Mouse (Mus musculus): ENCODE measurements around the gene Dhtkd1. TPM values are rescaled to one million over a fixed set of nuclear protein-coding genes. Genes with fewer than 3 reads are reported as not detected.

Dhtkd1 gene
- polyA plus RNA-seq, 1 experiment from 2014 or later, result 9.2 TPM

- 87% methylated on average over 3 of the region's 3 CpGs for WGBS
- H3K9me3 ChIP-seq (replicated peaks), result no peaks in the 10 kb centered on the region
- DNase-seq (ENCODE audit: low spot score), result no peak
Measured at GRCm38 (mm10) chr2:5946876-5947275, 4.3 kb upstream of the Dhtkd1 start.

GRCm38 (mm10) chr2:5945629-5946028 is 3.0 kb upstream of the Dhtkd1 start:
- Histone ChIP-seq H3K36me3 (no peaks in the 10 kb centered on the region), H3K4me1 (peaks cover 17% of the 10 kb centered on the region), H3K27me3 (ENCODE audit: low read depth, poor library complexity, severe bottlenecking) (no peaks in the 10 kb centered on the region), H3K9me3 (replicated peaks) (no peaks in the 10 kb centered on the region), H3K27ac (no peak overlapping the region), H3K4me3 (no peak overlapping the region)
- DNase-seq (ENCODE audit: low spot score), result no peak
- WGBS, result 88% methylated on average over 1 of the region's 1 CpGs

More at GRCm38 (mm10) chr2:5946876-5947275, 4.3 kb upstream of the Dhtkd1 start:
- Histone ChIP-seq H3K4me1 (peaks cover 16% of the 10 kb centered on the region), H3K27me3 (ENCODE audit: low read depth, poor library complexity, severe bottlenecking) (no peaks in the 10 kb centered on the region), H3K4me3 (no peak overlapping the region), H3K27ac (no peak overlapping the region), H3K36me3 (no peaks in the 10 kb centered on the region)

DNA sequence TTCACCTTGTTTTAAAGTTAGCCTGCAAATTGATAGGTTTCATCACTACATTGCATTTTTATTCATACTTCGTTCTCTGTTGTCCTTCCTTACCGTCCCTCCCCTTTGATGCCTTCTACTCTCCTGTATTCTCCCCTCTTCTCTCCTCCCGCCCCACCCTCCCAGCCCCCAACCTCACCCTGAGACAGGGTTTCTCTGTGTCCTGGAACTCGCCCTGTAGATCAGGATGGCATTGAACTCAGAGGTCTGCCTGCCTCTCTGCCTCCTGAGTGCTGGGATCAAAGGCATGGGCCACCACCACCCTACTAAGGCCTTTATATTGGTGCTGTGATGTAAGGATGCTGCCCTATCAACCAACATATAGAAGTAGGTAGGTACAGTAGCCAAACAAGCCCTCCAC is 479 bp upstream of the Dhtkd1 start:
- no peaks in the 10 kb centered on the region for H3K9me3 ChIP-seq (replicated peaks)
- no peaks in the 10 kb centered on the region for H3K27me3 ChIP-seq (ENCODE audit: low read depth, poor library complexity, severe bottlenecking)
- peaks cover 14% of the 10 kb centered on the region for H3K4me1 ChIP-seq
- H3K36me3 ChIP-seq, result no peaks in the 10 kb centered on the region
- no peak for DNase-seq (ENCODE audit: low spot score)
- peak overlapping the region; percentile 76 for H3K4me3 ChIP-seq
- 48% methylated on average over 4 of the region's 4 CpGs for WGBS
- H3K27ac ChIP-seq, result peak overlapping the region; percentile 87

DNA sequence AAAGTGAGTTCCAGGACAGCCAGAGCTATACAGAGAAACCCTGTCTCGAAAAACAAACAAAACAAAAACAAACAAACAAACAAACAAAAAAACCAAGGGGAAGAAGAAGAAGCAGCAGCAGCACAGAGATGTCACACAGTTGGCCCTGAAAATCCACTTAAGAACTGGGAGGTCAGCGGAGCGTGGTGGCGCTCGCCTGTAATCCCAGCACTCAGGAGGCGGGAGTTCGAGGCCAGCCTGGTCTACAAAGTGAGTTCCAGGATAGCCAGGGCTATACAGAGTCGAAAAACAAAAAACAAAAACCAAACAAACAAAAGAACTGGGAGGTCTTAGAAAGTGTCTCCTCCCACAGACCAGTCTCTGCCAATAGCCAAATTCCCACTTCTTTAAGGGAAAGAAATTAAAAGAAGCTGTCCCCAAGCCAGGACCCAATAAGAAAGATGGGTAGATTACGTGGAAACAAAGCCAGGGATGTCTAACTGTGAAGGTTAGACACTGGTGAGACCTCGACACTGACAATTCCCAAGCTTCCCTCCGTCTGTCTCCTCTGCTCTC is 654 bp downstream of the Dhtkd1 start:
- Histone ChIP-seq H3K27me3 (ENCODE audit: low read depth, poor library complexity, severe bottlenecking) (no peaks in the 10 kb centered on the region), H3K27ac (peak overlapping the region; percentile 87), H3K36me3 (no peaks in the 10 kb centered on the region), H3K4me1 (peaks cover 14% of the 10 kb centered on the region), H3K9me3 (replicated peaks) (no peaks in the 10 kb centered on the region), H3K4me3 (peak overlapping the region; percentile 76)
- DNase-seq (ENCODE audit: low spot score), result no peak
- WGBS, result 63% methylated on average over 11 of the region's 11 CpGs

DNA sequence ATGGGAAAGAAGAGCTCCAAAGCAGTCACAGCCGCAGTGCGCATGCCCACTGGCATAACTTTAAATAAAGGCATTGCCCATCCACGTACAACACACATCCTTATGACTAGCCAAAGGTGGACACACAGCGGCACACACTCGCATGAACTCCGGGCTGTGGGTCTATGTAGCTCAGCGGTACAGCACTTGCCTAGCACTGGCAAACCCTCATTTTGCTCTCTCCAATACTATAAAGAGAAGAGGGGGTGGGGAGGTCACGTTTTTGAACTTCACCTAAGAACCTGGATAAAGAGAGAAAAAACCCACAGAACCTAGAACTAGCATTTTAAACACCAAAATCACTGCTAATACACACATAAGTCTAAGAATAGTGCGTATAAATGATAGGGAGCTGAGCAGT is 1.7 kb downstream of the Dhtkd1 start:
- DNase-seq (ENCODE audit: low spot score), result no peak
- WGBS, result 96% methylated on average over 9 of the region's 9 CpGs

DNA sequence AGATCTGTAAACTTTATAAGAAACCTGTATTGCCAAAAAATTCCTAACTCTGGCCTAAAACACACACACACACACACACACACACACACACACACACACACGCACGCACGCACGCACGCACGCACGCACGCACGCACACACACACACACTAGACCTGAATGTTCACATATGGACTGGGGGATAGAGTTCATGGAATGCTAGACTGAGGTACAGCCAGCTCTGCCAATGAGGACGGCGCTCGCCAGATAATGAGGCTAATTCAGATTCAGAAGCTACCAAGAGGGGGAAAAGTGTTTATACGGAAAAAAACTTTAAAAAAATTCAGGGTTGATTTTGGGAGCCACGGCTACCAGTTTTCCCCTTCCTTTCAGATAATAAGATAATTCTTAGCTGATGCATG is 2.7 kb downstream of the Dhtkd1 start:
- Histone ChIP-seq H3K9me3 (replicated peaks) (no peaks in the 10 kb centered on the region), H3K27ac (no peak overlapping the region), H3K27me3 (ENCODE audit: low read depth, poor library complexity, severe bottlenecking) (no peaks in the 10 kb centered on the region), H3K4me1 (peaks cover 19% of the 10 kb centered on the region), H3K36me3 (no peaks in the 10 kb centered on the region), H3K4me3 (no peak overlapping the region)
- no peak for DNase-seq (ENCODE audit: low spot score)
- WGBS, result 95% methylated on average over 14 of the region's 14 CpGs

More for the DNA sequence above, 1.7 kb downstream of the Dhtkd1 start:
- Histone ChIP-seq H3K36me3 (no peaks in the 10 kb centered on the region), H3K27ac (no peak overlapping the region), H3K27me3 (ENCODE audit: low read depth, poor library complexity, severe bottlenecking) (no peaks in the 10 kb centered on the region), H3K4me1 (peaks cover 18% of the 10 kb centered on the region), H3K9me3 (replicated peaks) (no peaks in the 10 kb centered on the region), H3K4me3 (no peak overlapping the region)

DNA sequence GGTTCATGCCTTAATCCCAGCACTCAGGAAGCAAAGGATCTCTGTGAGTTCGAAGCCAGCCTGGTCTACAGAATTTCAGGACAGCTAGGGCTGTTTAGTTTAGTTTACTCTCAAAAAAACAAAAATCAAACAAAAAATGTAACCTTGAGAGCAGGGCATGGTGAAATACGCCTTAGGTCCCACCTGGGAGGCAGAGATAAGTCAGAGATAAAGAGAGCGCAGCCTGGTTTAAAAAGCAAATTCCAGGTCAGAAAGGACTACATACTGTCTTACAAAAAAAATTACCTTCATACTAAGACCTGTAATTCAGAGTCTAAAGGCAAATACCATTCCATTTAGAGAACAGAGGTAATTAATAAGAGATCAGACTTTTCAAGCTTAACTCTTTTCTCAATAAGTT is 3.3 kb downstream of the Dhtkd1 start:
- Histone ChIP-seq H3K9me3 (replicated peaks) (no peaks in the 10 kb centered on the region), H3K36me3 (no peaks in the 10 kb centered on the region), H3K27me3 (ENCODE audit: low read depth, poor library complexity, severe bottlenecking) (no peaks in the 10 kb centered on the region), H3K4me1 (peaks cover 19% of the 10 kb centered on the region), H3K4me3 (no peak overlapping the region), H3K27ac (no peak overlapping the region)
- 97% methylated on average over 3 of the region's 3 CpGs for WGBS
- no peak for DNase-seq (ENCODE audit: low spot score)

- WGBS, result 85% methylated on average over 4 of the region's 4 CpGs
- no peaks in the 10 kb centered on the region for H3K9me3 ChIP-seq (replicated peaks)
- no peak overlapping the region for H3K27ac ChIP-seq
Measured at GRCm38 (mm10) chr2:5936550-5936949, 6.0 kb downstream of the Dhtkd1 start.

DNA sequence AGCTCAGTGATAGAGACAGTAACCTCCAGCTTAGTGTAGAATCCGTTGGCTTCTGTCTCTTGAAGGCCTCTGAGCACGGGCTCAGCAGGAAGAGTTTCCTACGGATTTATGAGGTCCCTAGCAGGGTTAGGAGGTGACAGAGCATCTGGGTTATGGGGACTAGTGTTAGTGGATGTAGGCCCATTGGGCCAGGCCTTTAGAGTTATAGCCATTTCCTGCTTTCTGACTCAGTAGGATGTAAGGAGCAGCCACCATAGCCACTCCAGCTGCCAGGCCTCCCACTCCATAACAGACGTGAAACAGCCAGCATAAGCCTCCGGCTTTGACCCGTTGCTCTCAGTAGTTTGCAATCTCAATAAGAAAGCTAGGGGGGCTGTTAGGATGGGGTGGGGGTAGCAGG is 6.5 kb downstream of the Dhtkd1 start:
- DNase-seq (ENCODE audit: low spot score), result no peak

More at GRCm38 (mm10) chr2:5936550-5936949, 6.0 kb downstream of the Dhtkd1 start:
- no peaks in the 10 kb centered on the region for H3K27me3 ChIP-seq (ENCODE audit: low read depth, poor library complexity, severe bottlenecking)
- DNase-seq (ENCODE audit: low spot score), result no peak
- 0 out of 2 replicates have a peak, but pooled peaks cover 5% of the 10 kb centered on the region for H3K36me3 ChIP-seq
- H3K4me1 ChIP-seq, result peaks cover 5% of the 10 kb centered on the region; the same call in 1 of the 2 replicates
- H3K4me3 ChIP-seq, result no peak overlapping the region

DNA sequence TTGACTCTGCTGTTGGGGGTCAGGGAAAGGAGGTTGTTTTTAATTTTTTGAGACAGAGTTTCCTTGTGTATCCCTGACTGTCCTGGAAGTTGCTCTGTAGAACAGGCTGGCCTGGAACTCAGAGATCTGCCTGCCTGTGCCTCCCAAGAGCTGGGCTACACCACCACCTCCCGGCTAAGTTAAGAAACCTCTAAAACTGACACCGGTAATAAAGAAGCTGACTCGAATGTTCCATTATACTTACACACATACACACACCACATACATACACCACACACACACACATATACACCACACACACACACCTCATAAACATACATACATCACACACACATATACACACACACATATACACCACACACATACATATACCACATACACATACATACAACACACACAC is 7.7 kb downstream of the Dhtkd1 start:
- WGBS, result 95% methylated on average over 3 of the region's 3 CpGs
- H3K9me3 ChIP-seq (replicated peaks), result no peaks in the 10 kb centered on the region
- H3K4me3 ChIP-seq, result no peak overlapping the region
- H3K27ac ChIP-seq, result no peak overlapping the region
- H3K27me3 ChIP-seq (ENCODE audit: low read depth, poor library complexity, severe bottlenecking), result no peaks in the 10 kb centered on the region
- H3K4me1 ChIP-seq, result peaks cover 5% of the 10 kb centered on the region; the same call in 1 of the 2 replicates
- no peak for DNase-seq (ENCODE audit: low spot score)
- peaks cover 20% of the 10 kb centered on the region for H3K36me3 ChIP-seq

More for the DNA sequence above, 6.5 kb downstream of the Dhtkd1 start:
- 0 out of 2 replicates have a peak, but pooled peaks cover 9% of the 10 kb centered on the region for H3K36me3 ChIP-seq
- WGBS, result 57% methylated on average over 6 of the region's 6 CpGs
- H3K9me3 ChIP-seq (replicated peaks), result no peaks in the 10 kb centered on the region
- no peaks in the 10 kb centered on the region for H3K27me3 ChIP-seq (ENCODE audit: low read depth, poor library complexity, severe bottlenecking)
- peaks cover 5% of the 10 kb centered on the region; the same call in 1 of the 2 replicates for H3K4me1 ChIP-seq
- H3K27ac ChIP-seq, result no peak overlapping the region
- no peak overlapping the region for H3K4me3 ChIP-seq

DNA sequence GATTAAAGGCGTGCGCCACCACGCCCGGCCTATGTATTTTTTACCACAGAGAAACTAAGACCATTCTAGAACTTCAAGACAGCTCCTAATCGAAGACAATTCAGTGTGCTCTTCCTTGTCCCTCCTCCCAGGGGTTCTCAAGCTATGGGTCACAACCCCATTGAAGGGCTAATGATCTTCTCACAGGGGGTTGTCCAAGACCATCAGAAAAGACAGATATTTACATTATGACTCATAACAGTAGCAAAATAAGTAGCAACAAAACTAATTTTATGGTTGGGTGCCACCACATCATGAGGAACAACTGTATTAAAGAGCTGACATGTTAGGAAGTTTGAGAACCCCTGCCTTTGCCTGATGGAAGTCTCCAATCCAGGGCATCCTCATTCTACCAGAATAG is 10.7 kb downstream of the Dhtkd1 start:
- Histone ChIP-seq H3K27me3 (ENCODE audit: low read depth, poor library complexity, severe bottlenecking) (no peaks in the 10 kb centered on the region), H3K9me3 (replicated peaks) (no peaks in the 10 kb centered on the region), H3K27ac (no peak overlapping the region), H3K36me3 (peaks cover 50% of the 10 kb centered on the region), H3K4me1 (peaks cover 5% of the 10 kb centered on the region; the same call in 1 of the 2 replicates), H3K4me3 (no peak overlapping the region)
- DNase-seq (ENCODE audit: low spot score), result no peak
- WGBS, result 93% methylated on average over 5 of the region's 5 CpGs

DNA sequence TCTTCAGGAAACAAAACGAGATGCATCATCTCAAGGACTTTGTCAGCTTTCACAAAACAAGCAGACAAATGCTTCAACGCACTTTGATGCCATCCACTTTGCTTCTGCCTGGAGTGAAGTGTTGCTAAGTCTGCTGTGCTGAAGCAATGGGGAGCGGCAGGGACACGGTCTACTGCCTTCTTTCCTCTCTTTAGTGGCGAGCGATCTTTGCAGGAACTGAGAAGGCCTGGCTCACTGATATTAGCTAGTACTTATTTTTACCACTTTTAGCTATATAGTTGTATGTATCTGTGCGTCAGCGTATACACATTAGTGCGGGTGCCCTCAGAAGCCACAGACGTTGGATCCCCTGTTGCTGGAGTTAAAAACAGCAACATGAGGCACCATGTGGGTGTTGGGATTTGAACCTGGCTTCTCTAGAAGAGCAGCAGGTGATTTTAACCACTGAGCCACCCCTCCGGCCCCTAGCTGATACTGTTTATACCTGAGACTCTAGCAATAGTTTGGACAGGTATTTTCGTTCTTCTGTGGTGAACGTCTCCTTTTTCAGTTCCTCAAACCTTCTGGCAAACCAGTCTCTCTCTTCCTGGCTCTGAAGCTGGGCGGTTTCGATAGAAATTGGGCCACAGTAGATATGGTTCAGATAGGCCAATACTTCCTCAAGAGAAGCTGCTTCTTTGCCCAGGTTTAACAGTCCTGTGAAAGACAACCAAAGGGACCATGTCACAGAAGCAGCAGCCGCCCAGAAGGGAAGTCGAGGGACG is 12.1 kb downstream of the Dhtkd1 start:
- no peaks in the 10 kb centered on the region for H3K27me3 ChIP-seq (ENCODE audit: low read depth, poor library complexity, severe bottlenecking)
- no peak overlapping the region for H3K4me3 ChIP-seq
- DNase-seq (ENCODE audit: low spot score), result no peak
- peaks cover 55% of the 10 kb centered on the region for H3K36me3 ChIP-seq
- no peak overlapping the region for H3K27ac ChIP-seq
- no peaks in the 10 kb centered on the region for H3K4me1 ChIP-seq
- no peaks in the 10 kb centered on the region for H3K9me3 ChIP-seq (replicated peaks)
- WGBS, result 96% methylated on average over 18 of the region's 18 CpGs

DNA sequence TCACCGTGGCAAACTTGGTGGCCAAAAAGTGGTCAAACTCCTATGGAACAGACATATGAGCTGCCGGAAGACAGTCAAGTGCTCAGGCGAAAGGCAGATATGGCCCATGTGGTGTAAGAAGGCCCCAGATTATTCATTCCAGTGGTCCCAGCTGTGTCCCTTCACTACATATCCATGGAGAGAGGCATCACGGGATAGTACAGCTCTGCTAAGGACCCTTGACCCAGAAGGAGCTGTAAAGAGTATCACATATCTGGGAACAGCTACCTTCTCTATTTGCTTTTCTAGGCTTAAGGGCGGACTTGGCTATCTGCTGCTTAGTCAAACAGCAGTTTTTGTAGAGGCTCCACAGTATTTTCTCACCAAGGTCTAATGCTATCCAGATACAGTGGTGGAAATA is 12.8 kb downstream of the Dhtkd1 start:
- Histone ChIP-seq H3K36me3 (peaks cover 55% of the 10 kb centered on the region), H3K27me3 (ENCODE audit: low read depth, poor library complexity, severe bottlenecking) (no peaks in the 10 kb centered on the region), H3K9me3 (replicated peaks) (no peaks in the 10 kb centered on the region), H3K27ac (no peak overlapping the region), H3K4me3 (no peak overlapping the region), H3K4me1 (no peaks in the 10 kb centered on the region)
- no peak for DNase-seq (ENCODE audit: low spot score)
- 94% methylated on average over 5 of the region's 5 CpGs for WGBS

Data from limb, embryonic 10.5 days (tissue).